Mouse (Mus musculus) bone marrow macrophage, adult 2 months (primary cell): ENCODE data around the gene Hlf. TPM values are rescaled to one million over a fixed set of nuclear protein-coding genes. Genes with fewer than 3 reads are reported as not detected.

Source experiments
- H3K27ac ChIP-seq: 2 replicates; pipeline ENCODE4 v1.5.1; 2012; ENCODE audit warnings: low read depth, low read length; ENCODE audit not compliant: insufficient read depth
- H3K4me1 ChIP-seq: 2 replicates; pipeline ENCODE4 v1.6.1; 2012; ENCODE audit warnings: low read length; ENCODE audit not compliant: control insufficient read depth, insufficient read depth
- H3K4me3 ChIP-seq: 2 replicates; pipeline ENCODE4 v1.5.1; 2012; ENCODE audit warnings: mild to moderate bottlenecking, low read length, moderate library complexity; ENCODE audit not compliant: insufficient read depth
- CTCF ChIP-seq: IDR thresholded peaks from 2 replicates; pipeline ENCODE4 v1.5.1; 2012; ENCODE audit warnings: low read depth, mild to moderate bottlenecking, low read length, moderate library complexity
- POLR2A ChIP-seq: IDR thresholded peaks from 2 replicates; pipeline ENCODE4 v1.6.1; 2012; ENCODE audit warnings: mild to moderate bottlenecking, low read depth, low read length, borderline replicate concordance
- polyA plus RNA-seq: library from polyadenylated mRNA; stranded (reverse); fragments of >200 nt; gene quantifications from 2 replicates; pipeline ENCODE4 v1.2.4, GENCODE M21; 2012; ENCODE audit not compliant: missing spikeins, insufficient read depth, insufficient read length

Hlf gene
- polyA plus RNA-seq, 1 experiment: not detected

DNA sequence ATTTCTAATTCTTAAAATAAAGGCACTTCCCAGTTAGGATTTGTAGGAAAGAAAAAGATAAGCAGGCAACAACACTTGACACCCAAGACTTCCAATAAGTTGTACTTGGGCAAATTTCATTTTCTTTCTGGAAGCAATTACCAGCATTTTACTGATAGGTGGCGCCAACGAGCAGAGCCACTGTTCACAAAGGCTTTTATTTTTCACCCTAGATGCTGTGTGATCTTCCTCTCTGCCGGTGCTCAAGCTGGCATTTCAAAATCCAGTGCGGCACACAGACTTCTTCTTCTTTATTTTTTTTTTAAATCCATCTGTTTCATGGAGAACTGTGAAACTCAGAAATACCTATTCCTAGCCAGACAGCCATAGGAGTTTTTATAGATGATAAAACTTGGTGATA, 73.2 kb downstream of the Hlf start:
- TF ChIP-seq CTCF (no peak), POLR2A (no peak)

DNA sequence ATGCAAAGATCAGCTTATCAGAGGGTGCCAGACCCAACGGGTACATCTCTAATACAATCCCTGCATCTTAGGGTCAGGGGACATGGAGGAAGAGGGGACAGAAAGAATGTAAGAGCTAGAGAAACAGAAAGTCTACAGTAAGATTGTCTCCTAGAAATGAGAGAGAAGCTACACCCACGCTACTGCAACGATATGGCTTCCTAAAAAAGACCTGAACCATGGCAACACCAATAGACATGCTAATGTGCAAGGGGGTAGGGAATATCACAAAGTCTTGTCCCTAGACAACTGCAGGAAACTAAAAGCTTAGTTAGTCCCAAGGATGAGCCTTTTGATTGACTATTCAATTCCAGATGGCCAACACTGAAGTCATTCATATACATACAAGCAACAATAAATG, 76.1 kb downstream of the Hlf start:
- Histone ChIP-seq H3K27ac (no peak overlapping the region), H3K4me3 (no peak overlapping the region)
- TF ChIP-seq POLR2A: no peak
- TF ChIP-seq CTCF: no peak

More for the DNA sequence above, 73.2 kb downstream of the Hlf start:
- H3K4me3 ChIP-seq: no peak overlapping the region
- no peak overlapping the region for H3K27ac ChIP-seq
- no peaks in the 10 kb centered on the region for H3K4me1 ChIP-seq

DNA sequence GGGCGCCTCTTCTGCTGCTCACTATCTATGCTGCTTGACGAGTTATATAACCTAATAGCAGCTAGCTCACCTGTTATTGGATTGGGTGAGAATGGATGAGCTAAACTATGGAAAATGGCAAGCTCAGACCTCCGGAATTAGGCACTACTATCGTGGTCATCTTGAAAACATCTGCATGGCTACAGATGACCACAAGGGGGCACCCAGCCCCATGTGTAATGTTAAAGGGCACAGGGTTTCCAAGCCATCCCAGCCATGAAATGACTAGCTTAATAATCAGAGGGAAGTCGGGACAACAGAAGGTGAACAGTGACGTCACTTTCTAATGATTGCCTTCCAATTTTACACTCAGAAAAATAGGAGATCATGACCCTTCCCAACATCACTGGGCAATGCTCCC, 83.7 kb downstream of the Hlf start:
- TF ChIP-seq CTCF (no peak), POLR2A (no peak)
- Histone ChIP-seq H3K4me1 (no peaks in the 10 kb centered on the region), H3K4me3 (no peak overlapping the region), H3K27ac (no peak overlapping the region)

More for the DNA sequence above, 76.1 kb downstream of the Hlf start:
- no peaks in the 10 kb centered on the region for H3K4me1 ChIP-seq

DNA sequence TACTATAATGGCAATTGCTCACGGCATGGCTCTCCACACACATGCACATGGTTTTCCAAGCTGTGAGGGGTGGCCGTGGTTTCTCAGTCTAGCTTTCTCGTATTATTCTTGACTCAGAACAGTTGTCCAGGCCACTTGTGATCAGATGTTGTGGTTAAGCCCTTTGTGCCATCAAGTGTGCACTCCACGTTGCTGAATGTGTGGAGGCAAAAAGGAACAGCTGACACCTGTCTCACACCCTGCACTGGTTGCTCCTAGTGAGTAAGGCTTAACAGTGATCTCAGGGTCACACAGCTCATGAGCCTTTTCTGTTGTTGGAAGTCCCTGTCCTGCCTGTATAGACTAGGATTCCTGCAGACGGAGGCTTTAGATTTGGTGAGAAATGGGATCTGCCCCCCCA, 84.6 kb downstream of the Hlf start:
- TF ChIP-seq CTCF (no peak), POLR2A (no peak)
- no peak overlapping the region for H3K4me3 ChIP-seq
- H3K27ac ChIP-seq: no peak overlapping the region
- no peaks in the 10 kb centered on the region for H3K4me1 ChIP-seq

DNA sequence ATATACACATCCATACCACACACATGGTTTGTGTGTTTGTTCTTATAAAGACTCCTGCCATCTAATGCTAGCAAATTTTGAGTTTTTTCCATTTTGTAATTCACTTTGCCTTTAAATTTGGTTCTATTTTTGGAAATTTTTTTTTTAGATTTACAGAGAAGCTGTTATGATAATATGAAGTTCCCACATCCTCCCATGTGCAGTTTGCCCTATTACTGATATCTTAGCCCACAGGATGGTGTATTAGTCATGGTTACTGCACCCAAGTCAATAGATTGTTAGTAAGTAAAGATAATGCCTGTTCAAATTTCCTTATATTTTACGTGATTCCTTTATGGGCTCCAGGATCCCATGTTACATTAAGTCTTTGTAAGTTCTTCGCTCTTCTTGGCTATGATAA, 96.1 kb downstream of the Hlf start:
- no peak overlapping the region for H3K4me3 ChIP-seq
- no peak overlapping the region for H3K27ac ChIP-seq
- no peak for TF ChIP-seq POLR2A
- no peak for TF ChIP-seq CTCF
- H3K4me1 ChIP-seq: no peaks in the 10 kb centered on the region

DNA sequence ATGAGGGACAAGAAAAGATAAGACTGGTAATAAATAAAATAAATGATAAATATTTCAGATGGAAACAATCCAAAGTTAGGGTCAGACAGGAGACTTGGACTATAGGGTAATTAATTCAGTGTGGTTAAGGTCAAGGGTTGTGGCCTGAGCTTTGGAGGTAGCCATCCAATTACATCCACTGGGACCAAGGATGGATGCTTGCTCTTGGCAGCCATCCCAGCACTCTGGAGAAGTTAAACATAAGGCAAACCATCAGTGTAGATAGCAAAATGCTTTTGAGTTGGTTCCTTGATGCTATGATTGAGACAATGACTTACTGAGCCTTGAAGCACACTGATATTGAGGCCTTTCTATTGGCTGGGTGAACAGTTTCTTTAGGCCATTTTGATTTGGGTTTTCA, 97.9 kb downstream of the Hlf start:
- no peak overlapping the region for H3K27ac ChIP-seq
- no peaks in the 10 kb centered on the region for H3K4me1 ChIP-seq
- TF ChIP-seq POLR2A (no peak), CTCF (no peak)
- no peak overlapping the region for H3K4me3 ChIP-seq

DNA sequence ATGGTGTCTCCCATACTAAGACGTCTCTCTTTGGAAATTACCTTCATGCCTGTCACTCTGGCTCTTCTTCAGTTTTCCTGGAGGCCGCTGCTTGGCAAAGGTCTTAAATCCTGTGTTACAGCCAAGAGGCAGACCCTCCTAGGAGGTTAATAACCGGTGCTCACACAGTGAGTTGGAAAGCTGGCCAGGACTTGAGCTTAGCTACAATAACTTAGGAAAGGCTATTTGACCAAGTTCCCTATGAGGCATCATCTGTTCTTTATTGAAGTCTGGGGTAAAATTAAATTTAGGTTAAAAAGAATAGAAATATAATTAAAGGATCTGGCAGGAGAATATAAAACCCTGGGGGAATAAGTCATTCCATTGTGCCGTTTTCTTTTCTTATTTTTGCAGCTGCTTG, 99.5 kb downstream of the Hlf start:
- H3K27ac ChIP-seq: no peak overlapping the region
- H3K4me3 ChIP-seq: no peak overlapping the region
- H3K4me1 ChIP-seq: no peaks in the 10 kb centered on the region
- TF ChIP-seq POLR2A (no peak), CTCF (no peak)

DNA sequence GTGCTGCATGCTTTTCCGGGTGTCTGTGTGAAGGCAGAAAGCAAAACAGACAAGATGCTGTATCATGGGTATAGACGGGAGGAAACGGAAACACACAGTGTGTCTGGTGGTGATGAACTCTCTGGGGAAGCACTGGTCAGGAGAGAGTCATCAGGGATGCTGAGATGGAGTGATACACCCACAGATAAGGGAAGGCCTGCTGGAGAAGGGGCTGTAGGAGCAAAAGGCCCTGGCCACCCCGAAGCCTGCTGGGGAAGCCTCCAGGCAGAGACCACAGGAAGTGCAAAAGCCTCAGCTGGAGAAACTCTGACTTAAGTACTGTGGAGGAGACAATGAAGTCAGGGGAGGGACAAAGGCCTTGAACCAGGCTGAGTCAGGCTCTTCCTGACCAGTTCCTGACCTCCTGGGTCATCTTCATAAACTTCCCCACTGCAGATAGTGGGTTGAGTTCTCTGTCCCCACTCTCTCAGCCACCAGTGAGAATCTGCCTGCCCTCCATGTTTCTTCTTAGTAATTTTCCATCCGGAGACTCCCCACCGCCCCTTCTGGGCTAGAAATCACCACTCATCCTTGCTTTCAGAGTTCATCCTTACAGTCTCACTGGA, 104.0 kb downstream of the Hlf start:
- H3K4me3 ChIP-seq: no peak overlapping the region
- no peak for TF ChIP-seq POLR2A
- no peak for TF ChIP-seq CTCF
- no peak overlapping the region for H3K27ac ChIP-seq
- H3K4me1 ChIP-seq: no peaks in the 10 kb centered on the region

Other genes with a start within 250 kb of the Hlf start
- gene Gm45716, start 203.2 kb downstream of the Hlf start, polyA plus RNA-seq: 2.5 and 3.2 TPM in 2 replicates
- 49.3 and 50.0 TPM in 2 replicates for gene Mmd, start 141.4 kb downstream of the Hlf start, polyA plus RNA-seq
- 3.1 and 3.5 TPM in 2 replicates for gene Stxbp4, start 247.2 kb upstream of the Hlf start, polyA plus RNA-seq
- 9.7 and 10.3 TPM in 2 replicates for gene Cox11, start 247.3 kb upstream of the Hlf start, polyA plus RNA-seq